Mouse (Mus musculus) myocyte (in vitro differentiated cells): ENCODE measurements around the gene Slc38a3. TPM values are rescaled to one million over a fixed set of nuclear protein-coding genes. Genes with fewer than 3 reads are reported as not detected.

Experiments
- H3K27me3 ChIP-seq: one replicate; pipeline ENCODE4 v1.6.1; 2011; ENCODE audit not compliant: control insufficient read depth, insufficient read depth, insufficient read length
- H3K36me3 ChIP-seq: one replicate; pipeline ENCODE4 v1.6.1; 2011; ENCODE audit not compliant: control insufficient read depth, insufficient read depth
- H3K4me2 ChIP-seq: one replicate; pipeline ENCODE4 v1.6.1; 2011; ENCODE audit warnings: low read depth, control low read depth
- H3K4me3 ChIP-seq: one replicate; pipeline ENCODE4 v1.5.1; 2011; ENCODE audit warnings: mild to moderate bottlenecking, control low read depth, moderate library complexity
- H3K79me2 ChIP-seq: one replicate; pipeline ENCODE4 v1.6.1; 2011; ENCODE audit not compliant: control insufficient read depth, insufficient read depth
- H3ac ChIP-seq: one replicate; pipeline ENCODE4 v1.6.1; 2011; ENCODE audit not compliant: control insufficient read depth, insufficient read length
- CEBPB ChIP-seq: IDR thresholded peaks from 2 replicates; pipeline ENCODE4 v1.6.1; 2011; ENCODE audit warnings: mild to moderate bottlenecking, moderate library complexity; ENCODE audit not compliant: poor library complexity, insufficient read depth, severe bottlenecking
- E2F4 ChIP-seq: IDR thresholded peaks from one replicate; pipeline ENCODE4 v1.6.1; 2011; ENCODE audit warnings: mild to moderate bottlenecking, control low read depth, moderate library complexity; ENCODE audit not compliant: insufficient read depth
- MAX ChIP-seq: IDR thresholded peaks from one replicate; pipeline ENCODE4 v1.6.1; 2011; ENCODE audit warnings: low read depth, mild to moderate bottlenecking, control low read depth
- MYOD1 ChIP-seq, 3 experiments: IDR thresholded peaks; one replicate each; pipeline ENCODE4 v1.6.1; 2011; ENCODE audit warnings: control low read depth in 2 of 3, low read depth in 2 of 3, mild to moderate bottlenecking in 2 of 3, moderate library complexity in 1 of 3; ENCODE audit not compliant: insufficient read length in 2 of 3, control insufficient read depth in 1 of 3
- MYOG ChIP-seq, 3 experiments: IDR thresholded peaks; one replicate each; pipeline ENCODE4 v1.6.1; 2011; ENCODE audit warnings: control low read depth in 2 of 3, low read depth in 2 of 3, mild to moderate bottlenecking in 2 of 3; ENCODE audit not compliant: insufficient read length in 2 of 3, control insufficient read depth in 1 of 3, insufficient read depth in 1 of 3
- POLR2A ChIP-seq: IDR thresholded peaks from one replicate; pipeline ENCODE4 v1.6.1; 2011; ENCODE audit warnings: low read depth, mild to moderate bottlenecking, control low read depth, moderate library complexity; ENCODE audit not compliant: insufficient read length
- POLR2AphosphoS2 ChIP-seq: IDR thresholded peaks from one replicate; pipeline ENCODE4 v1.6.1; 2011; ENCODE audit warnings: low read depth, control low read depth; ENCODE audit not compliant: insufficient read length
- REST ChIP-seq: IDR thresholded peaks from one replicate; pipeline ENCODE4 v1.6.1; 2011; ENCODE audit warnings: mild to moderate bottlenecking, control low read depth, moderate library complexity; ENCODE audit not compliant: insufficient read depth, insufficient read length
- SRF ChIP-seq: IDR thresholded peaks from one replicate; pipeline ENCODE4 v1.6.1; 2011; ENCODE audit warnings: low read depth; ENCODE audit not compliant: control insufficient read depth, insufficient read length
- TCF12 ChIP-seq: IDR thresholded peaks from one replicate; pipeline ENCODE4 v1.6.1; 2011; ENCODE audit warnings: mild to moderate bottlenecking, control low read depth; ENCODE audit not compliant: poor library complexity, insufficient read depth, severe bottlenecking
- TCF3 ChIP-seq: IDR thresholded peaks from one replicate; pipeline ENCODE4 v1.6.1; 2011; ENCODE audit warnings: low read depth, control low read depth; ENCODE audit not compliant: insufficient read length
- USF1 ChIP-seq: IDR thresholded peaks from one replicate; pipeline ENCODE4 v1.6.1; 2011; ENCODE audit warnings: low read depth, mild to moderate bottlenecking, control low read depth, moderate library complexity
- polyA plus RNA-seq: library from polyadenylated mRNA; unstranded; fragments of >200 nt; fragmentation: generic; extraction: Trizol; gene quantifications from one replicate; pipeline ENCODE4 v1.2.1, GENCODE M21; 2012; ENCODE audit warnings: missing spikeins

The Slc38a3 gene
- polyA plus RNA-seq, 1 experiment: 0.06 TPM

GRCm38 (mm10) chr9:107703337-107704122, 34.2 kb upstream of the Slc38a3 start:
- no peak overlapping the region for H3K4me2 ChIP-seq

GRCm38 (mm10) chr9:107702606-107703185, 33.4 kb upstream of the Slc38a3 start:
- no peak overlapping the region for H3K4me2 ChIP-seq
- H3K27me3 ChIP-seq: peaks cover 17% of the 10 kb centered on the region
- no peak overlapping the region for H3ac ChIP-seq
- H3K36me3 ChIP-seq: no peaks in the 10 kb centered on the region
- no peak overlapping the region for H3K4me3 ChIP-seq
- TF ChIP-seq USF1 (no peak), MYOD1 (IDR thresholded peaks at IDR 0.05; ENCODE audit: control insufficient read depth in 1 of 3, insufficient read length in 2 of 3, low read depth in 2 of 3) (no peak), E2F4 (no peak), REST (no peak)
- no peaks in the 10 kb centered on the region for H3K79me2 ChIP-seq

More at GRCm38 (mm10) chr9:107703337-107704122, 34.2 kb upstream of the Slc38a3 start:
- H3K4me3 ChIP-seq: no peak overlapping the region
- H3K79me2 ChIP-seq: no peaks in the 10 kb centered on the region
- TF ChIP-seq TCF12 (no peak), SRF (no peak), CEBPB (no peak)
- peaks cover 25% of the 10 kb centered on the region for H3K27me3 ChIP-seq
- H3K36me3 ChIP-seq: no peaks in the 10 kb centered on the region
- no peak overlapping the region for H3ac ChIP-seq

GRCm38 (mm10) chr9:107701594-107701993, 32.3 kb upstream of the Slc38a3 start:
- peaks cover 6% of the 10 kb centered on the region for H3K27me3 ChIP-seq
- H3ac ChIP-seq: no peak overlapping the region
- no peak overlapping the region for H3K4me3 ChIP-seq
- H3K79me2 ChIP-seq: no peaks in the 10 kb centered on the region
- H3K36me3 ChIP-seq: no peaks in the 10 kb centered on the region
- TF ChIP-seq CEBPB (no peak), REST (no peak), SRF (no peak), MYOD1 (IDR thresholded peaks at IDR 0.05; ENCODE audit: control insufficient read depth in 1 of 3, insufficient read length in 2 of 3, low read depth in 2 of 3) (no peak), E2F4 (no peak), MAX (no peak), TCF12 (no peak), MYOG (IDR thresholded peaks at IDR 0.05; ENCODE audit: control insufficient read depth in 1 of 3, insufficient read depth in 1 of 3, insufficient read length in 2 of 3, low read depth in 2 of 3) (no peak), TCF3 (no peak), POLR2AphosphoS2 (no peak)
- peak overlapping the region; percentile 46 for H3K4me2 ChIP-seq

- no peaks in the 10 kb centered on the region for H3K36me3 ChIP-seq
- H3K4me3 ChIP-seq: no peak overlapping the region
- TF ChIP-seq MYOG (IDR thresholded peaks at IDR 0.05; ENCODE audit: control insufficient read depth in 1 of 3, insufficient read depth in 1 of 3, insufficient read length in 2 of 3, low read depth in 2 of 3): no peak
- TF ChIP-seq E2F4: no peak
- TF ChIP-seq SRF: no peak
- TF ChIP-seq MYOD1 (IDR thresholded peaks at IDR 0.05; ENCODE audit: control insufficient read depth in 1 of 3, insufficient read length in 2 of 3, low read depth in 2 of 3): no peak
- TF ChIP-seq POLR2AphosphoS2: no peak
- TF ChIP-seq CEBPB: no peak
- TF ChIP-seq POLR2A: no peak
- no peak for TF ChIP-seq USF1
- no peak for TF ChIP-seq MAX
- TF ChIP-seq TCF3: no peak
- no peak for TF ChIP-seq REST
- no peak for TF ChIP-seq TCF12
- no peak overlapping the region for H3ac ChIP-seq
- no peaks in the 10 kb centered on the region for H3K79me2 ChIP-seq
- no peaks in the 10 kb centered on the region for H3K27me3 ChIP-seq
- H3K4me2 ChIP-seq: no peak overlapping the region
Measured at GRCm38 (mm10) chr9:107700114-107700571, 30.8 kb upstream of the Slc38a3 start.

GRCm38 (mm10) chr9:107699376-107699980, 30.1 kb upstream of the Slc38a3 start:
- Histone ChIP-seq H3K36me3 (no peaks in the 10 kb centered on the region), H3K4me2 (no peak overlapping the region)

More at GRCm38 (mm10) chr9:107699376-107699980, 30.1 kb upstream of the Slc38a3 start:
- TF ChIP-seq E2F4: no peak
- TF ChIP-seq REST: no peak
- no peak for TF ChIP-seq USF1
- TF ChIP-seq MYOG (IDR thresholded peaks at IDR 0.05; ENCODE audit: control insufficient read depth in 1 of 3, insufficient read depth in 1 of 3, insufficient read length in 2 of 3, low read depth in 2 of 3): no peak
- no peak for TF ChIP-seq CEBPB
- TF ChIP-seq MAX: no peak
- Histone ChIP-seq H3K27me3 (no peaks in the 10 kb centered on the region), H3K4me3 (no peak overlapping the region), H3ac (no peak overlapping the region), H3K79me2 (no peaks in the 10 kb centered on the region)
